Comparison of ENCODE assay signal across 26 mouse cellular contexts in the genomic region with DNA sequence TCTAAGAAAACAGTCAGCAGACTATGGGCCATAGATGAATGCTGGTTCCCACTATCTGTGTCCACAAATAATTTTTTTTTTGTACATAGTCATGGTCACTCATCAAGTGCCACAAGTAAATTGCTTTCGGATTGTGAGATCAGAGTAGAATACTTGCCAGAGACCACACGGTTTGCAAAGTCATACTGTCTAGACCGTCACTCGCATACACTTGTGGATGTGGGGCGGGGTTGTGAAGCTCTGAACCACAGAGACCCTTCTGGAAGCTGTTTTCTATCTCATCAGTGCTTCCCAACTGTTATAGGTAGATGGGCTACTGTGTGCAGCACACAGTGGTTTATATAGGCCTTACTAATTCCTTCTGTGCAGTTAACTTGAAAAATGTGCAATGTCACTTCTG.
DNase-seq lines count a peak whose midpoint lies in the region; ATAC-seq lines count a peak whose summit lies in the region.
"Had no signal": no experiment of that assay in that cellular context is flagged by ENCODE, and none has a peak within 500 bp of the region (broad histone marks: within the 10 kb centered on the region; RNA-seq: fewer than 3 reads in every experiment).

No protein-coding gene starts in this region.

- no peaks in the 10 kb centered on the region for H3K9me3 ChIP-seq in midbrain, embryonic 11.5 days (ENCODE audit: control insufficient read depth, low read length)
- H3K9me3 ChIP-seq: embryonic facial prominence, embryonic 10.5 days; embryonic facial prominence, embryonic 13.5 days; forebrain, embryonic 10.5 days; forebrain, embryonic 13.5 days; heart, embryonic 12.5 days; heart, embryonic 15.5 days; hindbrain, embryonic 10.5 days; hindbrain, embryonic 13.5 days had no signal

- peak; percentile 53 for ATAC-seq in common myeloid progenitor, adult 5-6 weeks (replicated peaks; ENCODE audit: low read depth, poor library complexity, severe bottlenecking)
- peak; percentile 64 for ATAC-seq in megakaryocyte-erythroid progenitor cell, adult 5-6 weeks (replicated peaks; ENCODE audit: low FRiP score, low TSS enrichment, poor library complexity, severe bottlenecking)
- no peak for ATAC-seq in midbrain, embryonic 11.5 days (ENCODE audit: low FRiP score)
- ATAC-seq: activated CD4-positive, CD25-positive, alpha-beta regulatory T cell, adult 4 months; forebrain, embryonic 13.5 days; forebrain, postnatal 0 days; hindbrain, embryonic 16.5 days had no signal

- no peak overlapping the region for H3K4me3 ChIP-seq in midbrain, embryonic 11.5 days (ENCODE audit: low read depth, low read length)
- H3K4me3 ChIP-seq: embryonic facial prominence, embryonic 10.5 days; embryonic facial prominence, embryonic 13.5 days; forebrain, embryonic 10.5 days; forebrain, embryonic 13.5 days; heart, embryonic 12.5 days; heart, embryonic 15.5 days; hindbrain, embryonic 10.5 days; hindbrain, embryonic 13.5 days had no signal

- 91% methylated on average over 5 of the region's 5 CpGs for WGBS in midbrain, embryonic 11.5 days

- H3K36me3 ChIP-seq in midbrain, embryonic 11.5 days (ENCODE audit: control insufficient read depth, insufficient read depth, low read length): no peaks in the 10 kb centered on the region
- H3K36me3 ChIP-seq: embryonic facial prominence, embryonic 10.5 days; embryonic facial prominence, embryonic 13.5 days; forebrain, embryonic 10.5 days; heart, embryonic 12.5 days; heart, embryonic 15.5 days; hindbrain, embryonic 10.5 days; hindbrain, embryonic 13.5 days had no signal

- no peaks in the 10 kb centered on the region for H3K4me1 ChIP-seq in midbrain, embryonic 11.5 days (ENCODE audit: control insufficient read depth, insufficient read depth, low read length)
- H3K4me1 ChIP-seq: forebrain, embryonic 13.5 days; heart, embryonic 12.5 days; heart, embryonic 15.5 days had no signal

- no peak overlapping the region for H3K4me2 ChIP-seq in midbrain, embryonic 11.5 days
- H3K4me2 ChIP-seq: embryonic facial prominence, embryonic 13.5 days; forebrain, embryonic 13.5 days; heart, embryonic 12.5 days; heart, embryonic 15.5 days; hindbrain, embryonic 13.5 days had no signal

- no peak overlapping the region for H3K9ac ChIP-seq in midbrain, embryonic 11.5 days (ENCODE audit: low read length)
- H3K9ac ChIP-seq: embryonic facial prominence, embryonic 13.5 days; forebrain, embryonic 13.5 days; forebrain, postnatal 0 days; heart, embryonic 12.5 days; heart, embryonic 15.5 days; hindbrain, embryonic 13.5 days had no signal

- DNase-seq in thymus, postnatal 25 days: peak; percentile 21
- DNase-seq in thymus, postnatal 0 days (ENCODE audit: low spot score): no peak
- no peak for DNase-seq in midbrain, embryonic 11.5 days (ENCODE audit: low spot score, missing footprints)
- DNase-seq in ovary, postnatal 10 days (ENCODE audit: low spot score): no peak
- DNase-seq: adrenal gland, adult 8-10 months; adrenal gland, postnatal 25 days; cerebellum, adult 18-20 months; cerebellum, adult 9-10 months; cerebellum, postnatal 14 days; forebrain, postnatal 0 days; gastrocnemius, postnatal 25 days; heart, adult 18-20 months; heart, postnatal 10 days; heart, postnatal 36 days had no signal

- no peaks in the 10 kb centered on the region for H3K27me3 ChIP-seq in midbrain, embryonic 11.5 days (ENCODE audit: control insufficient read depth, insufficient read depth, low read length)
- H3K27me3 ChIP-seq: forebrain, embryonic 13.5 days; hindbrain, embryonic 13.5 days had no signal

- no peak overlapping the region for H3K27ac ChIP-seq in midbrain, embryonic 11.5 days (ENCODE audit: low read depth, low read length)
- H3K27ac ChIP-seq: embryonic facial prominence, embryonic 13.5 days; forebrain, embryonic 10.5 days; forebrain, embryonic 13.5 days; heart, embryonic 15.5 days; hindbrain, embryonic 10.5 days; hindbrain, embryonic 13.5 days had no signal
